Mouse (Mus musculus) heart, adult 2 months (tissue): ENCODE data around the gene Ckap4. TPM values are rescaled to one million over a fixed set of nuclear protein-coding genes. Genes with fewer than 3 reads are reported as not detected.
"Not testable (repeated sequence)": the region's sequence is repeated elsewhere in the genome, so short reads cannot be mapped to it uniquely, and the experiment has no call there.

Experiments
- DNase-seq, 2 experiments: peaks; one replicate each; pipeline ENCODE4 v3.0.0; 2021
- H3K27ac ChIP-seq: fragments of 200-600 bp; 2 replicates; pipeline ENCODE4 v1.8.1; 2022
- H3K27me3 ChIP-seq: fragments of 200-500 bp; 2 replicates; pipeline ENCODE4 v1.6.1; 2012; ENCODE audit warnings: mild to moderate bottlenecking, low read length, inconsistent platforms, mixed read lengths; ENCODE audit not compliant: control insufficient read depth, insufficient read depth
- H3K36me3 ChIP-seq: fragments of 200-500 bp; 2 replicates; pipeline ENCODE4 v1.6.1; 2012; ENCODE audit warnings: low read length, inconsistent platforms; ENCODE audit not compliant: control insufficient read depth, insufficient read depth
- H3K4me1 ChIP-seq: fragments of 200-500 bp; 2 replicates; pipeline ENCODE4 v1.6.1; 2011; ENCODE audit warnings: low read length; ENCODE audit not compliant: control insufficient read depth, insufficient read depth
- H3K4me3 ChIP-seq: fragments of 200-600 bp; 2 replicates; pipeline ENCODE4 v1.8.1; 2022
- H3K79me2 ChIP-seq: fragments of 200-500 bp; replicated peaks from 2 replicates; pipeline ENCODE4 v1.6.1; 2012; ENCODE audit warnings: mild to moderate bottlenecking, inconsistent platforms, low read length, moderate library complexity, mixed read lengths; ENCODE audit not compliant: control insufficient read depth, insufficient read depth
- H3K9ac ChIP-seq: fragments of 200-500 bp; 2 replicates; pipeline ENCODE4 v1.6.1; 2012; ENCODE audit warnings: low read depth, mild to moderate bottlenecking, control low read depth, inconsistent platforms, low read length, mixed read lengths
- CTCF ChIP-seq: fragments of 200-600 bp; IDR thresholded peaks from 2 replicates; pipeline ENCODE4 v1.8.1; 2022; ENCODE audit warnings: antibody characterized with exemption, mild to moderate bottlenecking, moderate library complexity
- EP300 ChIP-seq: fragments of 200-500 bp; IDR thresholded peaks from 2 replicates; pipeline ENCODE4 v1.6.1; 2011; ENCODE audit warnings: low read depth, low read length, control low read depth; ENCODE audit not compliant: insufficient read depth
- POLR2A ChIP-seq: fragments of 200-500 bp; IDR thresholded peaks from 2 replicates; pipeline ENCODE4 v1.6.1; 2011; ENCODE audit warnings: mild to moderate bottlenecking, low read depth, low read length, control low read depth; ENCODE audit not compliant: insufficient read depth
- WGBS: fragments of 180-500 bp; shearing (Covaris S2); methylation state at CpG from one replicate; pipeline ENCODE4 v1.1.7; 2018; 5-methylcytosine and 5-hydroxymethylcytosine counted together
- intact Hi-C: fragments of 180-260 bp; cut with DNase I; formaldehyde crosslinking; loops from one replicate; pipeline ENCODE4 v1.15.1; 2025
- polyA plus RNA-seq: library from polyadenylated mRNA; depleted of rRNA; stranded (reverse); fragments of >200 nt; gene quantifications from 2 replicates; pipeline ENCODE4 v1.2.3, GENCODE M21; 2012
- total RNA-seq, 2 experiments: library from RNA; stranded (reverse); gene quantifications; 2 replicates each; pipeline ENCODE4 v1.2.3; 2021

Ckap4 gene
- total and polyA plus RNA-seq, 3 experiments = 17.2 to 31.4 (median 29.9) TPM

DNA sequence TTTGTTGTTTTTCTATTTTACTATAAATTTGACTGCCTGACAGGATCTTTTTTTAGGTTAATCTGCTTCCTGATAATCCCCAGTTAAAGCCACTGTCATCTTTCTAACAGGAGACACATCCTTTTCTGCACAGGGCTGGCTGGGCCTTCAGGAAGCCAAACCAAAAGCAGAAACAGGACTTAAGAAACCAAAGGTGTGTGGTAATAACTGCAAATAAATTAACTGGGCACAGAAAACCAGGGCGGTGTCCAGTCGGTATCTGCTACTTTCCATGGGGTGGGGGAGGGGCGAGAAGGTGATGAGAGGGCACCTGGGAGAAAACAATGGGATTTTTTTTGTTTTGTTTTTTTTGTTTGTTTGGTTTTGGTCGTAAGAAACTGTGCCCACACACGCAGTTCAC is 6.8 kb downstream of the Ckap4 start:
- intact Hi-C loops = no loop called here
- WGBS = 73% methylated on average over 5 of the region's 5 CpGs
- Histone ChIP-seq H3K27me3 (no peaks in the 10 kb centered on the region), H3K79me2 (no peaks in the 10 kb centered on the region), H3K4me1 (peaks cover 7% of the 10 kb centered on the region; the same call in 1 of the 2 replicates), H3K4me3 (no peak overlapping the region), H3K36me3 (no peaks in the 10 kb centered on the region), H3K9ac (no peak overlapping the region), H3K27ac (no peak overlapping the region)
- TF ChIP-seq EP300 = no peak
- TF ChIP-seq POLR2A = no peak
- no peak for TF ChIP-seq CTCF
- DNase-seq = no peak

DNA sequence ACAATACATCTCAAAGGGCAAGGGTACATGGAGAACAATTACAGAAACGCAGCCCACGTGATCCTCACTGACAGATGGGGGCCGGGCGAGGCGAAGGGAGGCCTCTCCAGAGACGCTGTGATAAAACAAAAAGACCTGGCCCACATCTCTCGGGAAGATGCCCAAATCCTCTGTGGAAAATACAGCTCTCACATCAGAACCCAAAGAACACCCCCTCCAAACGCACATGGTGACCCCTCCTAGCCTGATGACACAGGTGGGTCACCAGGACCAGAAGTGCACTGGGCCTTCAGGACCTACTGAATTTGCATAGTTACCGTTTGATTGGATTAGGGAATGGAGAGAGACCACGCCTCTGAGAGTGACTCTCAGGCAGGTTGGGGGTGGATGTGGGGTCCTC is 7.4 kb downstream of the Ckap4 start:
- Histone ChIP-seq H3K9ac (no peak overlapping the region), H3K27ac (no peak overlapping the region), H3K36me3 (no peaks in the 10 kb centered on the region), H3K79me2 (no peaks in the 10 kb centered on the region), H3K27me3 (no peaks in the 10 kb centered on the region), H3K4me1 (peaks cover 4% of the 10 kb centered on the region; the same call in 1 of the 2 replicates), H3K4me3 (no peak overlapping the region)
- no peak for DNase-seq
- intact Hi-C loops = no loop called here
- 70% methylated on average over 10 of the region's 10 CpGs for WGBS
- TF ChIP-seq EP300 = no peak
- no peak for TF ChIP-seq POLR2A
- no peak for TF ChIP-seq CTCF

DNA sequence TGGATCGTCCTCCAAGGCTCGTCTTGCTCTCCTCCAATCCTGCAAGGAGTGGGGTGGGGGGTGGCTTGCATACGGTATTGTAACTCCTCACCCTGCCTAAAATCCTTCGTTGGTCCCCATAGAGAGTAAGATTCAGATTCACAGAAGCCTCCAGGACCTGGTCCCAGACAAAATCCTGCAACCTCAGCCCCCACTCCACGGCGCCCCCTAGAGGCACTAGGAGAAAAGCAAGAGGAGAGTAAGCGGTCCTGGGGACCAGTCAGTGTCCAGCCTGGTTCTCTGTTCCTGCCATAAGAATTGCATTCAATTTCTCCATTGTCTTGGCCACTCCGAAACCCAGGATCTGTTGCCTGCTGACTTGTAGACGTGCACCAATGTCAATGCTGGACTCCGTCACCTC is 10.2 kb downstream of the Ckap4 start:
- intact Hi-C loops = no loop called here
- H3K27ac ChIP-seq = no peak overlapping the region
- H3K79me2 ChIP-seq = no peaks in the 10 kb centered on the region
- H3K4me1 ChIP-seq = no peaks in the 10 kb centered on the region
- no peak for DNase-seq
- no peaks in the 10 kb centered on the region for H3K27me3 ChIP-seq
- no peaks in the 10 kb centered on the region for H3K36me3 ChIP-seq
- TF ChIP-seq EP300 (no peak), CTCF (peak; percentile 57), POLR2A (no peak)
- no peak overlapping the region for H3K4me3 ChIP-seq
- WGBS = 62% methylated on average over 10 of the region's 10 CpGs
- H3K9ac ChIP-seq = no peak overlapping the region

DNA sequence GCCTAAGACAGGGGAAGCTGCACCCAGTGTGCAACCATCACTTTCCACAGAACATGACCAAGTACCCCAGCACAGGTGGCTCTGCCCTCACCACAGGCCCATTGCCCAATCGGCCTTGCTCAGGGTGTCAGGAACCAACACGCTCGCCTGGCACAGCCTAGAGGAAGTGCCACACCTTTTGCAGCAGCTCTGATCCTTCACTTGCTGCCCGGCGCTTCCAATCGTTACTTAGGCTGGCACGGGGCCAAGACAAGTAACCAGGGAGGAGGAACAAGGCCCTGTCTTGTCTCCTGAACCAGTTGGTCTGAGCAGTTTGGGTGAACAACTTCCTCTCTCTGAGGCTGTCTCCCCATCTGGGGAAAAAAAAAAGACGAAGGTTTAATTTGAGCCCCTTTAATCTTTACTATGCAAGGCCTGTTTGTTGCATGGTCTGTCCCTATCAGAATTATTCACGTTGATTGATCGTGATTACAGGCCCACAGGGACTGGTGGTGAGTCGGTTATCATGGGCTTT is 17.4 kb downstream of the Ckap4 start:
- peak; percentile 40 to 53 for DNase-seq
- 36% methylated on average over 11 of the region's 11 CpGs for WGBS
- no peak overlapping the region for H3K9ac ChIP-seq

DNA sequence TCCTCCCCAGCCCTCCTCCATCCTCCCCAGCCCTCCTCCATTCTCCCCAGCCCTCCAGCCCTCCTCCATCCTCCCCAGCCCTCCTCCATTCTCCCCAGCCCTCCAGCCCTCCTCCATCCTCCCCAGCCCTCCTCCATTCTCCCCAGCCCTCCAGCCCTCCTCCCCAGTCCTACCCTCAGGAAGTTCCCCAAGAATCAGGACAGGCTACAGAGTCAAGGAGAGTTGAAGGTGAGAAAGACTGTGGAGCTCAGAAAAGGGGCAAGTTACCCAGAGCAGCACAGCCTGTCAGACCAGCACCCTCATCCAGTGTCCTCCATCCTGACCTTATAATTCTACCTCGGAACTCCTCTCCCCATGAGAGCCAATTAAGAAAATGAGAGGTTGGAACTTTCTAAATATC is 17.9 kb downstream of the Ckap4 start:
- intact Hi-C loops = loop anchor here (2.0 to 5.0 kb wide), 3 partner anchors 41 to 531 kb away; partner anchors contain the start of gene Polr3b
- H3K9ac ChIP-seq, DNase-seq, H3K27ac ChIP-seq, H3K27me3 ChIP-seq, H3K79me2 ChIP-seq, H3K4me1 ChIP-seq, H3K4me3 ChIP-seq, H3K36me3 ChIP-seq: not testable (repeated sequence)
- WGBS = 50% methylated on average over 1 of the region's 1 CpGs

More for the DNA sequence above, 17.4 kb downstream of the Ckap4 start:
- Histone ChIP-seq H3K36me3 (no peaks in the 10 kb centered on the region), H3K4me1 (no peaks in the 10 kb centered on the region), H3K4me3 (no peak overlapping the region), H3K27me3 (no peaks in the 10 kb centered on the region), H3K79me2 (no peaks in the 10 kb centered on the region), H3K27ac (no peak overlapping the region)
- intact Hi-C loops = loop anchor here (5.0 kb wide), 2 partner anchors 41 to 531 kb away; no protein-coding TSS in a partner anchor
- TF ChIP-seq EP300 = no peak
- no peak for TF ChIP-seq POLR2A

DNA sequence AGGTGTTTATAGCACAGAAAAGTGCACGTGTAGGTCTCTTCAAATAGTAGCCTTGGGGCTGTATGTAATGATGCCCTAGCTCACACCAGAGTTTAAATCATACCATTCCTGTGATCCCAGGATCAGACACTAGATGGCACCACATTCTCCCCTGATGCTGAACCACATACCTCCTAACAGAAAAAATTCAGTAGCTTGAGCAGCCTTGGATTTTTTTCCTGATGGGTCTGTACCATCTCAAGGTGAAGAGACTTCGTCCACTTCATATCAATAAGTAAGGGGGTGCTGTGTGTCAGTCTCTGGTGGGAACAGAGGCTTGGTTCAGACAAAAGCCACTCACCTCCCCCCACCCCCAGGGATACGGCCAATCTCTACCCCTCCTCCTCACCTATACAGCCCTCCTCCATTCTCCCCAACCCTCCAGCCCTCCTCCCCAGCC is 18.3 kb downstream of the Ckap4 start:
- Histone ChIP-seq H3K27me3 (no peaks in the 10 kb centered on the region), H3K79me2 (no peaks in the 10 kb centered on the region), H3K27ac (no peak overlapping the region), H3K9ac (no peak overlapping the region), H3K4me3 (no peak overlapping the region), H3K36me3 (no peaks in the 10 kb centered on the region), H3K4me1 (no peaks in the 10 kb centered on the region)
- TF ChIP-seq CTCF (peak; percentile 82), EP300 (no peak), POLR2A (no peak)
- intact Hi-C loops = loop anchor here (2.0 to 5.0 kb wide), 3 partner anchors 42 to 532 kb away; partner anchors contain the start of gene Polr3b
- WGBS = 30% methylated on average over 3 of the region's 3 CpGs
- peak; percentile 56 to 63 for DNase-seq
